Mouse (Mus musculus) forebrain, embryonic 13.5 days (tissue): ENCODE measurements around the gene Arhgdia. TPM values are rescaled to one million over a fixed set of nuclear protein-coding genes. Genes with fewer than 3 reads are reported as not detected.

Source experiments
- ATAC-seq: fragments of 200-750 bp; cut with Nextera tagmentation; 2 replicates; pipeline ENCODE4 v1.8.0; 2017
- H3K27ac ChIP-seq: fragments of 300-500 bp; sonication (generic); 2 replicates; pipeline ENCODE4 v1.5.1; 2015; ENCODE audit warnings: inconsistent platforms, mild to moderate bottlenecking, moderate library complexity
- H3K27me3 ChIP-seq: fragments of 300-500 bp; sonication (generic); 2 replicates; pipeline ENCODE4 v1.6.1; 2015; ENCODE audit warnings: mild to moderate bottlenecking, inconsistent platforms
- H3K36me3 ChIP-seq: fragments of 300-500 bp; sonication (generic); 2 replicates; pipeline ENCODE4 v1.6.1; 2015; ENCODE audit warnings: mild to moderate bottlenecking, inconsistent platforms; ENCODE audit not compliant: poor library complexity, severe bottlenecking
- H3K4me1 ChIP-seq: fragments of 300-500 bp; sonication (generic); 2 replicates; pipeline ENCODE4 v1.6.1; 2015; ENCODE audit warnings: inconsistent platforms
- H3K4me2 ChIP-seq: fragments of 300-500 bp; sonication (generic); 2 replicates; pipeline ENCODE4 v1.6.1; 2015; ENCODE audit warnings: inconsistent platforms, mild to moderate bottlenecking, moderate library complexity
- H3K4me3 ChIP-seq: fragments of 300-500 bp; sonication (generic); 2 replicates; pipeline ENCODE4 v1.5.1; 2015; ENCODE audit warnings: mild to moderate bottlenecking, inconsistent platforms
- H3K9ac ChIP-seq: fragments of 300-500 bp; sonication (generic); 2 replicates; pipeline ENCODE4 v1.6.1; 2015; ENCODE audit warnings: mild to moderate bottlenecking, inconsistent platforms
- H3K9me3 ChIP-seq: fragments of 300-500 bp; sonication (generic); replicated peaks from 2 replicates; pipeline ENCODE4 v1.6.1; 2016; ENCODE audit warnings: inconsistent platforms
- WGBS: fragments of 180-500 bp; shearing (Covaris S2); methylation state at CpG from one replicate; pipeline ENCODE4 v1.1.7; 2015; 5-methylcytosine and 5-hydroxymethylcytosine counted together
- polyA plus RNA-seq: library from polyadenylated mRNA; unstranded; fragments of >200 nt; fragmentation: Nextera tagmentation; extraction: Ambion mirVana; gene quantifications from 2 replicates; pipeline ENCODE4 v1.2.1, GENCODE M21; 2015

Arhgdia gene
- 462 and 508 TPM in 2 replicates for polyA plus RNA-seq

DNA sequence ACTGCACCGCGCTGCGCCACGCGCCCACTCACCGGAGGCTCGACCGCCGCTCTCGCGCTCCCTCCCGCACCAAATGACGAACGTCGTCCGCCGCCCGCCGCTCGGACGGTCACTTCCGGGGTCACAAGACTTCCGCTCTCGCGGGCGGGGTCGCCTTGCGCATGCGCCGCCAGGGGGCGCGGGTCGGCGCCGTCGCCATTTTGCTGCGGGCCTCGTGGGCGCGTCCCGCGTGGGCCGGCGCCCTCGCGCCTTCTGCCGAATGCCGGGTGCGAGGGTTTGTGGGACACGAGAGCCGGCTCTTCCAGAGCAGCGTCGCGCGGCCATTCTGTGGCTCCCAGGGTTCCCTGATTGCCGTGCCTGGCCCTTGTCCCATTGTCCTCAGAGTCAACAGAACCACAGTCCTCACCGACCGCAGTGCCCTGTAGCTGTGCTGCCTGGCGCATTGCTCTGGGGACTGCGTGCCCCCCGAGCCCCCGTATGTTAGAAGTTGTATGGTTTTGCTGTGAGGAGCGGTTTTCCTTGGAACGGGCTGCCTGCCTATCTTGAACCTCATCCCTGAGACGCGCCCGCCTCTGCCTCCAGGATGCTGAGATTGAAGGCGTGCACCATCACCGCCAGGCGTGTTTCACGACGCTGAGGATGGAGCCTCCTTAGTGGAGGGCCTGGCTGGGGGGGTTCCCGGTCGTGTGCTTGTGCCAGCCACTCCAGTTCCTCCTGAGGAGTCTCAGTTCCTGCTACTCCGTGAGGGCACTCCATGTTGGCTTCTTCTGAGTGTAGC is at the start of gene Arhgdia:
Arhgdia (minus strand) TSS at position 135 of the 778 bp plus-strand sequence.
- H3K9ac ChIP-seq = peak within 1 kb of the TSS; percentile 95
- peak; percentile 58 for ATAC-seq
- no peaks in the 10 kb centered on the region for H3K27me3 ChIP-seq
- WGBS = 5% methylated on average over 65 of the region's 75 CpGs
- H3K27ac ChIP-seq = peak within 1 kb of the TSS; percentile 93
- peaks cover 30% of the 10 kb centered on the region for H3K4me1 ChIP-seq
- peak within 1 kb of the TSS; percentile 95 for H3K4me3 ChIP-seq
- H3K36me3 ChIP-seq = peaks cover 66% of the 10 kb centered on the region
- no peaks in the 10 kb centered on the region for H3K9me3 ChIP-seq
- peak within 1 kb of the TSS; percentile 97 for H3K4me2 ChIP-seq

DNA sequence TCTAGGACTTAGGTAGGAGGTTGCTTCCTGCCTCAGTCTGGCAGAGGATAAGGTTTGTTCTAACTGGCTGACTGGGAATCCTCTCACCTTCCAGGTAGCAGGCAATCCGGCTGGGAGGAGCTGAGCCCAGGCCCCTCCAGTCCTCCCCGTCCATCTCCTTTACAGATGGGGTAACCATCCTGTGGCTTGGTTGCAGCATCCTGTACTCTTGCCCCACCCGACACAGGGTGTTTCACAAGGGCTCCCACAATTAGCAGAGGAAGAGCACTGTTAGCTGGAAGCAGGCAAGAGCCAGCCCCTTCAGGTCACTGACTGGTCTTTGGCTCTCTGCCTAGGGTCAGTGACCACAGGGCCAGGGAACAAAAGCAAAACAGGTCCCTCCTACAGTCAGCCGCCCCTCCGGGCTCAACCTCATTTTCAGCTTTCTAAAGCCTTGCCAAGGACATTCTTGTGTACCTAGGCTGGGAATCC is 49.0 kb upstream of the Arhgdia start:
- H3K4me1 ChIP-seq = peaks cover 37% of the 10 kb centered on the region
- H3K27me3 ChIP-seq = no peaks in the 10 kb centered on the region
- H3K4me2 ChIP-seq = peak overlapping the region; percentile 12
- no peak overlapping the region for H3K4me3 ChIP-seq
- no peaks in the 10 kb centered on the region for H3K9me3 ChIP-seq
- no peak overlapping the region for H3K27ac ChIP-seq
- peaks cover 27% of the 10 kb centered on the region for H3K36me3 ChIP-seq
- H3K9ac ChIP-seq = peak overlapping the region; percentile 53; the same call in 1 of the 2 replicates
- WGBS = 36% methylated on average over 5 of the region's 5 CpGs
- ATAC-seq = no peak

DNA sequence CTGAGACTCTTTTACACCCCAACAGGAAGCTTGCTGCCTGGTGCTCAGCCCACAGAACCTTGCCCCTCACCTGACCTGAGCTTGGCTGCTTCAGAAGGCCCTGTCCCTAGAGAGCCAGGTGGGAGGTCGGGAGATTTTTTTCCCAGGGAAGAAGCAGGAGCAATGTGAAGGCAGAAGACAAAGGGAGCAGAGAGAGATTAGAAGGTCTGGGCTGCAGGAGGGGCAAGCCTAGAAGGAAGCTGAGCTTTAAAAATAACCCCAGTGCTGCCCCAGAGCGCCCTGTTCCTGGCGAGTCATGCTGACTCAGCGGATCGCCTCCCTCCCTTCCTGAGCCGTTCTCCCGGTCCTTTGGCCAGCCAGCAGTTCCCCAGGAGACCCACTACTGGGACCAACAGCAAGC is 48.5 kb upstream of the Arhgdia start:
- Histone ChIP-seq H3K27ac (no peak overlapping the region), H3K4me3 (no peak overlapping the region), H3K4me1 (peaks cover 42% of the 10 kb centered on the region), H3K9ac (0 out of 2 replicates have a peak overlapping the region, but pooled peaks have one; percentile 2), H3K36me3 (peaks cover 27% of the 10 kb centered on the region), H3K9me3 (no peaks in the 10 kb centered on the region), H3K4me2 (peak overlapping the region; percentile 1; the same call in 1 of the 2 replicates), H3K27me3 (no peaks in the 10 kb centered on the region)
- no peak for ATAC-seq
- 32% methylated on average over 7 of the region's 7 CpGs for WGBS

DNA sequence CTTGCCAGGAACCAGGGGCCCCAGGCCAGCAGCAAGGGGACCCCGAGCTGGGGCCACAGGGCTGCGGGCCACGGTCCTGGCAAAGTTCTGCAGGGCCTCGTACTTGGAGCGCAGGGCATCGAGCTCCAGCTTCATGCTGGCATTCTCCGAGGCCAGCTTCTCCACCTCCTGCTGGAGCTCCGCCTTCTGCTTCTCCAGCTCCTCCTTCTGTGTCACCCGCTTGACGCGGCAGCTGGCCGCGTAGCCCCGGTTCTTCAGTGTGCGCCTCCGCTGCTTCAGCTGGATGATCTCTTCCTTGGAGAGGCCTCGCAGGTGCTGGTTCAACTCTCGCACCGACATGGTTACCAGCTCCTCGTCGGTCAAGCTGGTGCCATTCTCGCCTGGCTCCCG is 47.9 kb upstream of the Arhgdia start:
- 72% methylated on average over 23 of the region's 23 CpGs for WGBS
- Histone ChIP-seq H3K4me3 (no peak overlapping the region), H3K36me3 (peaks cover 27% of the 10 kb centered on the region), H3K27me3 (no peaks in the 10 kb centered on the region), H3K27ac (no peak overlapping the region), H3K9me3 (no peaks in the 10 kb centered on the region), H3K9ac (no peak overlapping the region), H3K4me1 (peaks cover 42% of the 10 kb centered on the region), H3K4me2 (peak overlapping the region; percentile 1; the same call in 1 of the 2 replicates)
- no peak for ATAC-seq

DNA sequence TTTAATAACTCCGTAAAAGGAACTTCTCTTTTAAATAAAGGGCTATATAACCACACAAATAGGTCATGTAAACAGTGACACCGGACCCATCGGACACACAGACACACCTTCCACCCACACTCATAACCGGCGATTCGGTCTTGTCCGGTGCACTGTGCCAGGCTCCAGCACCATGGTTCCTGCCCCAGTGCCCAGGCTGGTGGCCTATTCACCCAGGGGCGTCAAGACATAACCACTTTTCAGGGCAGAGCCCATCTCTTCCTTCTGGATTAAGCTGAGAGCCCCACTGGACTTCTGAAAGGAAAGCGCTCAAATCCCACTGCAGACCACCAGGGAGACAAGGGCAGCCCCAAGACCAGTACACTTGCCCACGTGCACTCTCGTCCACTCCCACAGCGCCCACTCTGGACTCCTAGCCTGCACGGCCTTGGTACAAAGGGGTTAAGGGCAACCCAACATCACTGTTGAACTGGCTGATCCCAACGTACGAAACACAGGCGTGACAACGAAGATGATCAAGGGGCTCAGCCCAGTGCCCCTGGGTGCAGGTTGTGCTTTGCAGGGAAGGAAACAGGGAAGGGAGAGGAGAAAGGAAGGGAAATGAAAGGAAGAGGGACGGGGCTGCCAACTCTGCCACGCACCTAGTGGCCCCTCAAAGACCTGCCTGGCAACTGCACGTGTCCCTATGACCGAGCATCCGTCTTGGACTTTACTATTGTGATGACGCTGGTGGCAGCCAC is 47.3 kb upstream of the Arhgdia start:
- Histone ChIP-seq H3K4me3 (no peak overlapping the region), H3K9me3 (no peaks in the 10 kb centered on the region), H3K9ac (no peak overlapping the region), H3K27ac (no peak overlapping the region), H3K4me2 (no peak overlapping the region), H3K36me3 (peaks cover 27% of the 10 kb centered on the region), H3K27me3 (no peaks in the 10 kb centered on the region), H3K4me1 (peaks cover 48% of the 10 kb centered on the region)
- WGBS = 92% methylated on average over 23 of the region's 23 CpGs
- no peak for ATAC-seq

DNA sequence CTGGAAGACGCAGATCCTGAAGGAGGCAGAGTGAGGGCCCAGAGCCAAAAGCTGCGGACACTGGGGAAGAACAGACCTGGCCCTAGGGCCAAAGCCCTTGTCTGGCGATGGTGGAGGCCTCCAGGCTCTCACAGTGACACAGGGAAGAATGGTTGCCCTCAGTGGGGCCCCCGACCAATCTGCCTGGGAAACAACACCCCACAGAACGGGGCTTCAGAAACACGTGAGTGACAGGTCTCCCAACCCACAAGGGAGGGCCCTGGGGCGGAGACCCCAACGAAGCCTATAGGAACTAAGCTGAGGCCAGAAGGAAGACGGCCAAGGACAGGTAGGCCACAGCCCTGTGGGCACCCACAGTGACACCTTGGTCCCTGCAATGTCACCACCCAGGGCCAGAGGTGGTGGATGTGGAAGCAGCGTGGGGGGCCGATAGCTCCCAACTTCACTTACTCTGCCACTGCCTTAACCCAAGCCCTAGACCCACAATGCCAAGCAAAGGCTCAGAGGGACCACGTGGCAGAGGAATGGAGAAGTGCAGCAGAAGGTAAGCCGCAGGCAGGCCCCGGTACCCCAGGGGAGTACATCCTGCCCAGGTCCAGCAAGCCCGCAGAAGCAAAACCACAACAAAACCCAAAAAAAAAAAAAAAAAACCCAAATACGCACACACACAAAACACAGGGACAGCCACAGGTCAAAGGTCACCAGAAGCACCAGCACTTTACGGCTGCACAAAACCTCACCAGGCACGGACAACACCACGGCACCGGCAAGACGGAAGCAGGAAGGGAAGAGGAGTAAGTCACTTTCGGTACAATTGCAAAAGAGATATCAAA is 46.3 kb upstream of the Arhgdia start:
- H3K9me3 ChIP-seq = no peaks in the 10 kb centered on the region
- WGBS = 83% methylated on average over 22 of the region's 22 CpGs
- no peak overlapping the region for H3K27ac ChIP-seq
- H3K4me3 ChIP-seq = no peak overlapping the region
- H3K9ac ChIP-seq = no peak overlapping the region
- H3K27me3 ChIP-seq = no peaks in the 10 kb centered on the region
- peaks cover 54% of the 10 kb centered on the region for H3K4me1 ChIP-seq
- peaks cover 36% of the 10 kb centered on the region for H3K36me3 ChIP-seq
- no peak for ATAC-seq
- H3K4me2 ChIP-seq = no peak overlapping the region

DNA sequence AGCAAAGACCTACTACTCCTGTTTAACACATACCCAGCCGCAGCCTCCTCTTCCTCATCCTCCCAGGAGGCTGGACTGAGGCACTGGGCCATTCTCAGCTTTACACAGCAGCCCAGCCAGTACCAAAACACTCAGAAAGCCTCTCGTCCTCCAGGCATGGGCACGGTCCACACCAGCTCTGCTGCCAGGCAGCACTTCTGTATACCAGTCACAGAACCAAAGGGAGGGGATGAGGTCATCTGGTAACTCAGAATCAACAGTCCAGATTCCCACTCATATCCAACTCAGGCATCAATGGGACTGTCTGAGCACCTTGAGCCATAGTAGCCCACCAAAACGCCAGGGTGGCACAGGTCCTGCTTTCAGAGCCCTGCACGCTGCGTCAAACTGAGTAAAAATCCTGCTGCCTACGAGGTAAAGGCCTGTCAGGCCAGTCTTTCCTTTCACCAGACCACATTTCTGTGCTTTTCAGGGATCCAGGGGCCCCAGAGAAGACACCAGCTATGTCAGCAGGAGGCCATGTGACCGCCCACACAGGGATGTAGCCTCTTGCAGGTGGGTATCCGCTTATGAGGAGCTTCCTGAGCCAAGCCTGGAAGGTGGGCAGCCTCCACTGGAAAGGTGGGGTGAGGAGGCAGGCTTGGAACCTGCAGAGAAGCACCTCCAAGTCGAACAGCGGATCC is 45.5 kb upstream of the Arhgdia start:
- Histone ChIP-seq H3K27me3 (no peaks in the 10 kb centered on the region), H3K9ac (no peak overlapping the region), H3K27ac (no peak overlapping the region), H3K4me1 (peaks cover 48% of the 10 kb centered on the region), H3K36me3 (peaks cover 42% of the 10 kb centered on the region), H3K4me2 (no peak overlapping the region), H3K9me3 (no peaks in the 10 kb centered on the region), H3K4me3 (no peak overlapping the region)
- no peak for ATAC-seq
- 93% methylated on average over 11 of the region's 11 CpGs for WGBS

DNA sequence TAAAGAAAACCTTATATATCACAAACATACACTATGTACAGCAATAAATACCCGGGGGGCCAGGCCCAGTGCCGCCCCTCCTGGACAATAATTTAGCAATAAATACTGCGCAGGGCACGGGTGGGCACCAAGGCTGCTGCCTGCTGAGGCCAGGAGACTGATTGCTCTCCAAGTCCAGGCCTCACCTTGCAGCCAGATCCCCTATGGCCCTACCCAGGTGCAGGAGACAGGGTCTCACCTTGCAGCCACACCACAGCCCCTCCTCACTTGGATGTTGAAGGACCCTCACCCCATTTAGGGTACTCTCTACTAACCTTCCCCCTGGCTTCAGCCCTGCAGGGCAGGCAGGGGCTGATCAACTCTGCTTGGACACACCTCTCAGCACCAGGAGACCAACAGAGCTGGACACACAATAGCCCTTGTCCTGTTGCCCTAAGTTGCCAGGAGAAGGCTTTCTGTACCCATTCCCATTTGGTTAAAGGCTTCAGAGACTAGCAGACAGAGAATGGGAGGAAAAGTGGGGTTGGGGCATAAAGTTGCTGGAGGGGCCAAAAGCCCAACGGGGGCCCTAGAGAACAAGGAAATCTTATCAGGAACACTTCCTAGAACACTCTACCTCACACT is 43.8 kb upstream of the Arhgdia start, which contains the start of gene Sirt7:
Sirt7 (minus strand) TSS at position 89 of the 624 bp plus-strand sequence.
- Histone ChIP-seq H3K9me3 (no peaks in the 10 kb centered on the region), H3K4me3 (peak within 1 kb of the TSS; percentile 96), H3K9ac (peak within 1 kb of the TSS; percentile 84), H3K4me1 (peaks cover 31% of the 10 kb centered on the region), H3K36me3 (peaks cover 59% of the 10 kb centered on the region), H3K27ac (peak within 1 kb of the TSS; percentile 88), H3K4me2 (peak within 1 kb of the TSS; percentile 98), H3K27me3 (no peaks in the 10 kb centered on the region)
- WGBS = 21% methylated on average over 5 of the region's 5 CpGs
- ATAC-seq = peak; percentile 65

DNA sequence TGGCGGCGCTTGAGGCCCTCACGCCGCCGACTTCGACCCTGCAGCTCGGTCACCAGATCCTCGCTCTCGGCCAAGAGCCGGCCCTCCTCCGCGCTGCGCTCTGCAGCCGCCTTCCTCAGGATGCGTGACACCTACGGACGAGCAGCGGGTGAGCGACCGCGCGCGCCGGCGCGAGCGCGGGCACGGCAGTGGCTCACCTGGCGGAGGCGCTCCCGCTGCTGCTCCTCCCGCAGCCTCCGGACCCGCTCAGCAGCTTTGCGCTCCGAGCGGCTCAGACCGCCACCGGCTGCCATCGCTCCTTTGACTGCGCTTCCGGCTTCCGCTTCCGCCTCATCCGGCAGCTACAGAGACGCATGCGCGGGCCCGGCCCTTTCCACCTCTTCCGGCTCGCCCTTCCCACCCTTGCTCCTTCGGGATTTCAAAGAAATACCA is 43.3 kb upstream of the Arhgdia start:
- H3K27me3 ChIP-seq = no peaks in the 10 kb centered on the region
- H3K27ac ChIP-seq = peak overlapping the region; percentile 88
- peak overlapping the region; percentile 96 for H3K4me3 ChIP-seq
- H3K9me3 ChIP-seq = no peaks in the 10 kb centered on the region
- peak overlapping the region; percentile 84 for H3K9ac ChIP-seq
- peak overlapping the region; percentile 98 for H3K4me2 ChIP-seq
- under 1% methylated on average over 51 of the region's 53 CpGs for WGBS
- peaks cover 27% of the 10 kb centered on the region for H3K4me1 ChIP-seq
- peak; percentile 90 for ATAC-seq
- H3K36me3 ChIP-seq = peaks cover 65% of the 10 kb centered on the region

DNA sequence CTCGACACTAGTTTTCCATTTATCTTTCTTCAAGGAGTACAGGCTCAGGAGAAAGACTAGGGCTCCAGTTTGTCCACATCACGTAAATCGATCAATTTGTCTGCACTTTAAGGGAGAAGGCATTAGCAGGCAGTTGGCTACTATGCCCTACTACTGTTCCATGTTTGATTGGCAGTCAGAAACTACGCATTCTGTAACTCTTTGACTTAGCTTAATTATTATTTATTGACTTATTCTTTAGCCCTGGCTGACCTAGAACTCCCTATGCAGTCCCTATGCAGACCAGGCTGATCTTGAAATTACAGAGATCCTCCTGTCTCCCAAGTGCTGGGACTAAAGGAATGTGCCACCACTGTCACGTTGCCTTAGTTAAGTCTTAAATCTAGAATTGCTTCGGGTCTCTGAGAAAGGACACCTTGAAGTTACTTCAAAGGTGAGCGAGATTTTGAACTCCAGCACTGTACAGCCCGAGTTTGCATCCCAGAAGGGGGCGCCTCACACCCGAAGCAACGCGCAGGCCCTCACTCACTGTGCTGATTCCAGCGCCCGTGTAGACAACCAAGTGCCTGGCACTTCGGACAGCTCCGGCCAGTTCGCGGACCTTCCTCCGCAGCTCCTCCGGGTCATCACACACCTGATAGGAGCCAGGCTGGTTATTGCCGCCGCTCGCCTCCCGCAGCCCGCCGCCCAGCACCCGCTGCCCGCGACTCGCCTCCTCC is 42.7 kb upstream of the Arhgdia start:
- H3K9me3 ChIP-seq = no peaks in the 10 kb centered on the region
- peaks cover 64% of the 10 kb centered on the region for H3K36me3 ChIP-seq
- H3K27me3 ChIP-seq = no peaks in the 10 kb centered on the region
- WGBS = 13% methylated on average over 30 of the region's 30 CpGs
- H3K9ac ChIP-seq = peak overlapping the region; percentile 84
- peak overlapping the region; percentile 96 for H3K4me3 ChIP-seq
- peak overlapping the region; percentile 98 for H3K4me2 ChIP-seq
- peaks cover 23% of the 10 kb centered on the region for H3K4me1 ChIP-seq
- peak overlapping the region; percentile 88 for H3K27ac ChIP-seq
- peak; percentile 67 for ATAC-seq
